ENCODE assay signal across 8 mouse cellular contexts in the genomic region with DNA sequence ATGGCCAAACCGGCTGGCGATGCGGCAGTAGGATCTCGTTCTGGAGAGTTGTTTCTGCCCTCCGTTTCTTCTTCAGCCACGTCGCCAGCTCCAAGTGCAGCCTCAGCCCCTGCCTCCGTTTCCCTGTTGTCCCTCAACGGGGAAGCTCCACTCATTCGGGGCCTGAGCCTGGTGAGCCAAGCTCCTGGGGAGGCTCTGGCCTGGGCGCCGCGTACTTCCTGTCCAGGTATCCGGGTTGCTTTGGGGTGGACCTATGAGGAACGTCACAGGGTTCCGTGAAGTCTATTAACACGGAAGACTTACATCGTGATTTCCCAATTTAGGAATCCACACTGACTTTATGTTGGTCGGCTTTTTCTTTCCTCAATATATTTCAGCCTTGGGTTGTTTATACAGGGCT. TPM values are rescaled to one million over a fixed set of nuclear protein-coding genes. Genes with fewer than 3 reads are reported as not detected.
DNase-seq lines count a peak whose midpoint lies in the region; ATAC-seq and TF ChIP-seq lines count a peak whose summit lies in the region.

No protein-coding gene starts in this region.

- peaks cover 0 to 25% of the 10 kb centered on the region in 2 experiments; a peak in 2 of 4 replicates for H3K36me3 ChIP-seq in MEL (ENCODE audit: control insufficient read depth in 1 of 2, insufficient read depth in 2 of 2, low read length in 2 of 2)
- peaks cover 60% of the 10 kb centered on the region for H3K36me3 ChIP-seq in erythroblast, embryonic 14.5 days (ENCODE audit: control insufficient read depth)
- peaks cover 30% of the 10 kb centered on the region for H3K36me3 ChIP-seq in hindbrain, embryonic 15.5 days
- H3K36me3 ChIP-seq in liver, embryonic 12.5 days, result peaks cover 51% of the 10 kb centered on the region
- H3K36me3 ChIP-seq in midbrain, postnatal 0 days (ENCODE audit: insufficient read depth, low read length), result peaks cover 23% of the 10 kb centered on the region

- peaks cover 9% of the 10 kb centered on the region for H3K79me2 ChIP-seq in MEL (ENCODE audit: control insufficient read depth, insufficient read depth, low read length, poor library complexity)

- no peak for TF ChIP-seq CTCF in cerebellum, adult 2 months (IDR thresholded peaks at IDR 0.05; ENCODE audit: borderline replicate concordance, insufficient read depth, low read depth, low read length)
- TF ChIP-seq CTCF in MEL (IDR thresholded peaks at IDR 0.05 in 2 of 3, conservative IDR thresholded peaks at IDR 0.05 in 1 of 3; ENCODE audit: control insufficient read depth in 1 of 3, insufficient read depth in 1 of 3, low read depth in 2 of 3, low read length in 3 of 3, poor library complexity in 1 of 3, severe bottlenecking in 1 of 3), result no peak
- TF ChIP-seq CTCF in midbrain, postnatal 0 days (IDR thresholded peaks at IDR 0.05), result no peak

- no peaks in the 10 kb centered on the region for H3K27me3 ChIP-seq in cerebellum, adult 2 months (ENCODE audit: control insufficient read depth, insufficient read depth, low read length)
- no peaks in the 10 kb centered on the region for H3K27me3 ChIP-seq in MEL (ENCODE audit: control insufficient read depth in 1 of 2, insufficient read depth in 2 of 2, low read length in 2 of 2)
- H3K27me3 ChIP-seq in erythroblast, embryonic 14.5 days (ENCODE audit: control insufficient read depth), result no peaks in the 10 kb centered on the region
- H3K27me3 ChIP-seq in hindbrain, embryonic 15.5 days, result no peaks in the 10 kb centered on the region
- no peaks in the 10 kb centered on the region for H3K27me3 ChIP-seq in liver, embryonic 12.5 days (replicated peaks)
- H3K27me3 ChIP-seq in midbrain, postnatal 0 days (ENCODE audit: insufficient read depth, low read length), result no peaks in the 10 kb centered on the region

- no peaks in the 10 kb centered on the region for H3K9me3 ChIP-seq in MEL (replicated peaks; ENCODE audit: insufficient read depth, low read length)
- H3K9me3 ChIP-seq in erythroblast, embryonic 14.5 days (ENCODE audit: control insufficient read depth, low read length), result no peaks in the 10 kb centered on the region
- H3K9me3 ChIP-seq in hindbrain, embryonic 15.5 days, result no peaks in the 10 kb centered on the region
- H3K9me3 ChIP-seq in liver, embryonic 12.5 days (replicated peaks), result no peaks in the 10 kb centered on the region
- no peaks in the 10 kb centered on the region for H3K9me3 ChIP-seq in midbrain, postnatal 0 days (ENCODE audit: low read length)

- no peak for ATAC-seq in hindbrain, embryonic 15.5 days (ENCODE audit: low FRiP score, low read depth)
- ATAC-seq in liver, embryonic 12.5 days, result peak; percentile 26; the same call in 1 of the 2 replicates
- no peak; the same call in 1 of the 2 replicates for ATAC-seq in midbrain, postnatal 0 days (ENCODE audit: low FRiP score)

- peak overlapping the region; percentile 94 for H3K4me2 ChIP-seq in hindbrain, embryonic 15.5 days
- peak overlapping the region; percentile 93 for H3K4me2 ChIP-seq in liver, embryonic 12.5 days
- peak overlapping the region; percentile 99 for H3K4me2 ChIP-seq in midbrain, postnatal 0 days (ENCODE audit: low read depth, low read length, poor library complexity, severe bottlenecking)

- TF ChIP-seq POLR2A in cerebellum, adult 2 months (IDR thresholded peaks at IDR 0.05; ENCODE audit: borderline replicate concordance, insufficient read depth, low read length), result no peak
- 0 out of 4 replicates have a peak, but pooled peaks of 1 of the 2 experiments have one; percentile 16 for TF ChIP-seq POLR2A in MEL (IDR thresholded peaks at IDR 0.05; ENCODE audit: control insufficient read depth in 1 of 2, insufficient read depth in 1 of 2, low read depth in 1 of 2, low read length in 2 of 2, poor library complexity in 1 of 2)

- H3K9ac ChIP-seq in MEL (ENCODE audit: control insufficient read depth, low read depth, low read length, poor library complexity, severe bottlenecking), result peak overlapping the region; percentile 84
- H3K9ac ChIP-seq in hindbrain, embryonic 15.5 days, result peak overlapping the region; percentile 81
- peak overlapping the region; percentile 94 for H3K9ac ChIP-seq in liver, embryonic 12.5 days
- peak overlapping the region; percentile 81 for H3K9ac ChIP-seq in midbrain, postnatal 0 days (replicated peaks; ENCODE audit: low read length, poor library complexity, severe bottlenecking)

- H3K4me1 ChIP-seq in cerebellum, adult 2 months (ENCODE audit: control insufficient read depth, insufficient read depth, low read length), result peaks cover 5% of the 10 kb centered on the region
- peaks cover under 1 to 25% of the 10 kb centered on the region in 2 experiments; a peak in 3 of 4 replicates for H3K4me1 ChIP-seq in MEL (ENCODE audit: control insufficient read depth in 1 of 2, insufficient read depth in 2 of 2, low read length in 2 of 2)
- peaks cover 54% of the 10 kb centered on the region for H3K4me1 ChIP-seq in erythroblast, embryonic 14.5 days (ENCODE audit: control insufficient read depth)
- H3K4me1 ChIP-seq in hindbrain, embryonic 15.5 days (replicated peaks), result peaks cover 28% of the 10 kb centered on the region
- H3K4me1 ChIP-seq in liver, embryonic 12.5 days, result peaks cover 50% of the 10 kb centered on the region
- H3K4me1 ChIP-seq in midbrain, postnatal 0 days (ENCODE audit: insufficient read depth, low read length), result peaks cover 6% of the 10 kb centered on the region; the same call in 1 of the 2 replicates

- no peak for TF ChIP-seq EP300 in MEL (IDR thresholded peaks at IDR 0.05; ENCODE audit: low read depth in 1 of 2, low read length in 2 of 2)

- H3K27ac ChIP-seq in cerebellum, adult 2 months (ENCODE audit: insufficient read depth, low read length), result peak overlapping the region; percentile 6
- peak overlapping the region; percentile 80 for H3K27ac ChIP-seq in MEL (ENCODE audit: control insufficient read depth, low read depth, low read length)
- peak overlapping the region; percentile 98 for H3K27ac ChIP-seq in hindbrain, embryonic 15.5 days (replicated peaks)
- peak overlapping the region; percentile 96 for H3K27ac ChIP-seq in liver, embryonic 12.5 days
- peak overlapping the region; percentile 97 for H3K27ac ChIP-seq in midbrain, postnatal 0 days (ENCODE audit: low read depth, low read length)

- WGBS in cerebellum, adult 2 months, result under 1% methylated on average over 19 of the region's 19 CpGs
- WGBS in hindbrain, embryonic 15.5 days, result 1% methylated on average over 19 of the region's 19 CpGs
- WGBS in liver, embryonic 12.5 days (ENCODE audit: insufficient replicate concordance), result under 1% methylated on average over 19 of the region's 19 CpGs
- WGBS in midbrain, postnatal 0 days, result under 1% methylated on average over 19 of the region's 19 CpGs

- peak in 1 of 2 experiments; percentile 50 for DNase-seq in cerebellum, adult 2 months
- no peak for DNase-seq in cerebellum, postnatal 4 days (ENCODE audit: low spot score in 2 of 2)
- peak; percentile 81 for DNase-seq in MEL (ENCODE audit: low read depth, low spot score)
- peak; percentile 29 for DNase-seq in midbrain, postnatal 0 days (ENCODE audit: low spot score)
- no peak for DNase-seq in Muller cell, postnatal 12 days (ENCODE audit: inconsistent ontology term)

- no peak for TF ChIP-seq RAD21 in MEL (IDR thresholded peaks at IDR 0.05; ENCODE audit: low read depth, low read length)

- H3K4me3 ChIP-seq in cerebellum, adult 2 months (replicated peaks; ENCODE audit: insufficient read depth, low read depth, low read length), result peak overlapping the region; percentile 82
- H3K4me3 ChIP-seq in MEL (ENCODE audit: control insufficient read depth in 1 of 2, insufficient read depth in 1 of 2, low read depth in 2 of 2, low read length in 2 of 2), result peak overlapping the region; percentile 86 to 96
- H3K4me3 ChIP-seq in erythroblast, embryonic 14.5 days (replicated peaks), result peak overlapping the region; percentile 92
- peak overlapping the region; percentile 82 for H3K4me3 ChIP-seq in hindbrain, embryonic 15.5 days
- peak overlapping the region; percentile 84 for H3K4me3 ChIP-seq in liver, embryonic 12.5 days
- peak overlapping the region; percentile 75 for H3K4me3 ChIP-seq in midbrain, postnatal 0 days (ENCODE audit: low read depth, low read length)

RNA-seq across cellular contexts. Expression of gene Atg9a, which starts 0.5 kb away (rescaled TPM):
- 120 and 128 TPM in 2 replicates for polyA plus RNA-seq in cerebellum, adult 2 months (2012; rRNA removed)
- 7.8 and 10.2 TPM in 2 replicates for total RNA-seq in MEL (2012; rRNA removed)
- polyA plus RNA-seq in MEL (2012; ENCODE audit: insufficient read depth in 1 of 2, insufficient read length in 2 of 2, low read depth in 1 of 2, low replicate concordance in 2 of 2, missing spikeins in 1 of 2), result 10 to 100 TPM in 1 of 2 experiments, not detected in 1; 26.1 TPM
- polyA plus RNA-seq in erythroblast, embryonic 14.5 days (2012), result 25.7 and 26.4 TPM in 2 replicates
- 57.5 and 66.3 TPM in 2 replicates for polyA plus RNA-seq in hindbrain, embryonic 15.5 days (2015; fragmentation: Nextera tagmentation; extraction: Ambion mirVana)
- 26.2 and 27.3 TPM in 2 replicates for polyA plus RNA-seq in liver, embryonic 12.5 days (2016; fragmentation: Nextera tagmentation; extraction: Ambion mirVana)
- total RNA-seq in midbrain, postnatal 0 days (2014; rRNA removed), result 97.0 and 135 TPM in 2 replicates
- 71.8 and 75.6 TPM in 2 replicates for polyA plus RNA-seq in midbrain, postnatal 0 days (2015; fragmentation: Nextera tagmentation; extraction: Ambion mirVana)

RNA-seq across cellular contexts. Expression of gene Ankzf1, which starts 0.5 kb away (rescaled TPM):
- 41.0 and 44.6 TPM in 2 replicates for polyA plus RNA-seq in cerebellum, adult 2 months (2012; rRNA removed)
- 5.5 and 8.1 TPM in 2 replicates for total RNA-seq in MEL (2012; rRNA removed)
- polyA plus RNA-seq in MEL (2012; ENCODE audit: insufficient read depth in 1 of 2, insufficient read length in 2 of 2, low read depth in 1 of 2, low replicate concordance in 2 of 2, missing spikeins in 1 of 2), result 10 to 100 TPM in 1 of 2 experiments, not detected in 1; 16.7 TPM
- 0.98 and 1.2 TPM in 2 replicates for polyA plus RNA-seq in erythroblast, embryonic 14.5 days (2012)
- polyA plus RNA-seq in hindbrain, embryonic 15.5 days (2015; fragmentation: Nextera tagmentation; extraction: Ambion mirVana), result 23.2 and 24.2 TPM in 2 replicates
- 13.4 and 14.5 TPM in 2 replicates for polyA plus RNA-seq in liver, embryonic 12.5 days (2016; fragmentation: Nextera tagmentation; extraction: Ambion mirVana)
- total RNA-seq in midbrain, postnatal 0 days (2014; rRNA removed), result 20.1 and 27.7 TPM in 2 replicates
- 15.7 and 17.0 TPM in 2 replicates for polyA plus RNA-seq in midbrain, postnatal 0 days (2015; fragmentation: Nextera tagmentation; extraction: Ambion mirVana)

RNA-seq across cellular contexts. Expression of gene Abcb6, which starts 12.3 kb away (rescaled TPM):
- polyA plus RNA-seq in cerebellum, adult 2 months (2012; rRNA removed), result 19.2 and 22.4 TPM in 2 replicates
- total RNA-seq in MEL (2012; rRNA removed), result 79.2 and 84.4 TPM in 2 replicates
- 10 to 100 TPM in 1 of 2 experiments, not detected in 1; 73.5 TPM for polyA plus RNA-seq in MEL (2012; ENCODE audit: insufficient read depth in 1 of 2, insufficient read length in 2 of 2, low read depth in 1 of 2, low replicate concordance in 2 of 2, missing spikeins in 1 of 2)
- 10.0 and 12.6 TPM in 2 replicates for polyA plus RNA-seq in erythroblast, embryonic 14.5 days (2012)
- 45.1 and 48.4 TPM in 2 replicates for polyA plus RNA-seq in hindbrain, embryonic 15.5 days (2015; fragmentation: Nextera tagmentation; extraction: Ambion mirVana)
- polyA plus RNA-seq in liver, embryonic 12.5 days (2016; fragmentation: Nextera tagmentation; extraction: Ambion mirVana), result 82.0 and 86.2 TPM in 2 replicates
- 43.5 and 44.6 TPM in 2 replicates for total RNA-seq in midbrain, postnatal 0 days (2014; rRNA removed)
- polyA plus RNA-seq in midbrain, postnatal 0 days (2015; fragmentation: Nextera tagmentation; extraction: Ambion mirVana), result 46.7 and 49.1 TPM in 2 replicates

RNA-seq across cellular contexts. Expression of gene Glb1l, which starts 18.2 kb away (rescaled TPM):
- 10.8 TPM in 2 replicates for polyA plus RNA-seq in cerebellum, adult 2 months (2012; rRNA removed)
- 4.0 and 7.6 TPM in 2 replicates for total RNA-seq in MEL (2012; rRNA removed)
- polyA plus RNA-seq in MEL (2012; ENCODE audit: insufficient read depth in 1 of 2, insufficient read length in 2 of 2, low read depth in 1 of 2, low replicate concordance in 2 of 2, missing spikeins in 1 of 2), result 10 to 100 TPM in 1 of 2 experiments, not detected in 1; 13.0 TPM
- polyA plus RNA-seq in erythroblast, embryonic 14.5 days (2012), result 0.02 and 0.62 TPM in 2 replicates
- 20.3 and 22.0 TPM in 2 replicates for polyA plus RNA-seq in hindbrain, embryonic 15.5 days (2015; fragmentation: Nextera tagmentation; extraction: Ambion mirVana)
- polyA plus RNA-seq in liver, embryonic 12.5 days (2016; fragmentation: Nextera tagmentation; extraction: Ambion mirVana), result 5.2 and 6.1 TPM in 2 replicates
- 18.3 and 25.6 TPM in 2 replicates for total RNA-seq in midbrain, postnatal 0 days (2014; rRNA removed)
- polyA plus RNA-seq in midbrain, postnatal 0 days (2015; fragmentation: Nextera tagmentation; extraction: Ambion mirVana), result 18.2 and 18.4 TPM in 2 replicates

RNA-seq across cellular contexts. Expression of gene Stk16, which starts 18.2 kb away (rescaled TPM):
- polyA plus RNA-seq in cerebellum, adult 2 months (2012; rRNA removed), result 161 and 167 TPM in 2 replicates
- 83.2 and 110 TPM in 2 replicates for total RNA-seq in MEL (2012; rRNA removed)
- 100 to 1,000 TPM in 1 of 2 experiments, not detected in 1; 154 TPM for polyA plus RNA-seq in MEL (2012; ENCODE audit: insufficient read depth in 1 of 2, insufficient read length in 2 of 2, low read depth in 1 of 2, low replicate concordance in 2 of 2, missing spikeins in 1 of 2)
- polyA plus RNA-seq in erythroblast, embryonic 14.5 days (2012), result 13.2 and 18.8 TPM in 2 replicates
- 146 and 147 TPM in 2 replicates for polyA plus RNA-seq in hindbrain, embryonic 15.5 days (2015; fragmentation: Nextera tagmentation; extraction: Ambion mirVana)
- 107 and 110 TPM in 2 replicates for polyA plus RNA-seq in liver, embryonic 12.5 days (2016; fragmentation: Nextera tagmentation; extraction: Ambion mirVana)
- 98.8 and 130 TPM in 2 replicates for total RNA-seq in midbrain, postnatal 0 days (2014; rRNA removed)
- 111 and 113 TPM in 2 replicates for polyA plus RNA-seq in midbrain, postnatal 0 days (2015; fragmentation: Nextera tagmentation; extraction: Ambion mirVana)

Comparison
In these comparisons a context has a peak if more than half of its experiments do, and no peak if none do; other contexts are left out.
1. DNase-seq: peak in MEL (single experiment) and midbrain, postnatal 0 days (single experiment); none in cerebellum, postnatal 4 days (0 of 2) and Muller cell, postnatal 12 days (single experiment).
2. H3K27ac ChIP-seq: peak in every context shown above with its lines; median percentile 98 in hindbrain, embryonic 15.5 days; 97 in midbrain, postnatal 0 days; 96 in liver, embryonic 12.5 days; 80 in MEL; 6 in cerebellum, adult 2 months.
3. Peak in every context shown above with its lines, with median percentiles within 50 percentile points of each other: H3K4me3 ChIP-seq, H3K9ac ChIP-seq and H3K4me2 ChIP-seq.